Mouse (Mus musculus) thymus, adult 2 months (tissue): ENCODE results near the gene Rbms3.

Source experiments
- CTCF ChIP-seq: fragments of 200-500 bp; IDR thresholded peaks from 2 replicates; pipeline ENCODE4 v1.5.1; 2012; ENCODE audit warnings: mild to moderate bottlenecking, control low read depth, low read length, moderate library complexity, borderline replicate concordance; ENCODE audit not compliant: control insufficient read depth, poor library complexity, insufficient read depth; ENCODE audit errors: extremely low read depth
- POLR2A ChIP-seq: fragments of 200-500 bp; IDR thresholded peaks from 2 replicates; pipeline ENCODE4 v1.6.1; 2012; ENCODE audit warnings: mild to moderate bottlenecking, low read length, control low read depth, moderate library complexity; ENCODE audit not compliant: control insufficient read depth, poor library complexity, insufficient read depth; ENCODE audit errors: extremely low read depth

DNA sequence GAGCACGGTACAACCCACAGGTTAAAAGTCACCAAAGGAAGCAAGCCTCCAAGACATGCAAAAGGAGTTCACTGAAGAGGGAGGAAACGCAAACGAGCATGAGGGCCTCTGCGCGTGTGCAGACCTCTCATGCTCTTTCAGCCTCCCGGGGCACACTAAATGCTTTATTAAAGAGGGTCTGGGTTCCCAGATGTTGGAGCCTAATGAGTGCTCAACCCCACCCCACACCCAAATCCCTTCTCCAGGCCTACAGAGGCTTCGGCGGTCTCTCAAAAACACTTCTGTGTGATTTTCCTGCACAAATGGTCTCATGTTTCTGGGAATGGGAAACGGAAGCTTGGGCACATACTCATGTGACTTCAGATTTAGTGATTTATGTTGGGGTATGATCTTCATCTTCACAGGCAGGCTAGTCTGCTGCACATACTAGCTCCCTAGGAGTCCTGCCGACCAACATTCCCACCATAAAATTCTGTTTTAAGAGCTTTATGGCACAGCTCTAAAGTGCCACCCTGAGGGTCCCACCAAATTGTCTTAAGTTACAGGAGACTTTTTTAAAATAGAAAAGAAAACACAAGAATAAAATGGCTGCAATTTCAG is 815.1 kb downstream of the Rbms3 start:
- TF ChIP-seq POLR2A (no peak), CTCF (no peak)
